Mouse (Mus musculus): Measurements from ENCODE around the gene Higd1a. TPM values are rescaled to one million over a fixed set of nuclear protein-coding genes. Genes with fewer than 3 reads are reported as not detected.

Gene Higd1a
- polyA plus RNA-seq, 1 experiment: 439 TPM

- Histone ChIP-seq H3K4me3 (ENCODE audit: insufficient read depth, low read depth, low read length) (no peak overlapping the region), H3K27ac (replicated peaks; ENCODE audit: low read depth, low read length) (no peak overlapping the region)
Measured at GRCm38 (mm10) chr9:121830956-121831293, 27.2 kb downstream of the Higd1a start.

GRCm38 (mm10) chr9:121830243-121830955 is 27.8 kb downstream of the Higd1a start:
- H3K4me3 ChIP-seq (ENCODE audit: insufficient read depth, low read depth, low read length): no peak overlapping the region
- no peaks in the 10 kb centered on the region for H3K4me1 ChIP-seq (ENCODE audit: control insufficient read depth, insufficient read depth, insufficient read length, low read length)
- no peak overlapping the region for H3K27ac ChIP-seq (replicated peaks; ENCODE audit: low read depth, low read length)

More at GRCm38 (mm10) chr9:121830956-121831293, 27.2 kb downstream of the Higd1a start:
- H3K4me1 ChIP-seq (ENCODE audit: control insufficient read depth, insufficient read depth, insufficient read length, low read length): no peaks in the 10 kb centered on the region

- Histone ChIP-seq H3K27ac (replicated peaks; ENCODE audit: low read depth, low read length) (no peak overlapping the region), H3K4me3 (ENCODE audit: insufficient read depth, low read depth, low read length) (no peak overlapping the region), H3K4me1 (ENCODE audit: control insufficient read depth, insufficient read depth, insufficient read length, low read length) (no peaks in the 10 kb centered on the region)
Measured at GRCm38 (mm10) chr9:121829270-121829992, 28.7 kb downstream of the Higd1a start.

- H3K4me1 ChIP-seq (ENCODE audit: control insufficient read depth, insufficient read depth, insufficient read length, low read length): no peaks in the 10 kb centered on the region
- no peak overlapping the region for H3K4me3 ChIP-seq (ENCODE audit: insufficient read depth, low read depth, low read length)
- no peak overlapping the region for H3K27ac ChIP-seq (replicated peaks; ENCODE audit: low read depth, low read length)
Measured at GRCm38 (mm10) chr9:121828314-121828713, 29.8 kb downstream of the Higd1a start.

- no peaks in the 10 kb centered on the region for H3K4me1 ChIP-seq (ENCODE audit: control insufficient read depth, insufficient read depth, insufficient read length, low read length)
- no peak overlapping the region for H3K4me3 ChIP-seq (ENCODE audit: insufficient read depth, low read depth, low read length)
- no peak overlapping the region for H3K27ac ChIP-seq (replicated peaks; ENCODE audit: low read depth, low read length)
Measured at GRCm38 (mm10) chr9:121826356-121826755, 31.8 kb downstream of the Higd1a start.

- H3K4me1 ChIP-seq (ENCODE audit: control insufficient read depth, insufficient read depth, insufficient read length, low read length): peaks cover 6% of the 10 kb centered on the region; the same call in 1 of the 2 replicates
- H3K4me3 ChIP-seq (ENCODE audit: insufficient read depth, low read depth, low read length): no peak overlapping the region
- no peak overlapping the region for H3K27ac ChIP-seq (replicated peaks; ENCODE audit: low read depth, low read length)
Measured at GRCm38 (mm10) chr9:121823991-121824390, 34.2 kb downstream of the Higd1a start.

- Histone ChIP-seq H3K4me1 (ENCODE audit: control insufficient read depth, insufficient read depth, insufficient read length, low read length) (peaks cover 6% of the 10 kb centered on the region; the same call in 1 of the 2 replicates), H3K27ac (replicated peaks; ENCODE audit: low read depth, low read length) (no peak overlapping the region), H3K4me3 (ENCODE audit: insufficient read depth, low read depth, low read length) (no peak overlapping the region)
Measured at GRCm38 (mm10) chr9:121823051-121823450, 35.1 kb downstream of the Higd1a start.

GRCm38 (mm10) chr9:121822585-121822991 is 35.6 kb downstream of the Higd1a start:
- Histone ChIP-seq H3K27ac (replicated peaks; ENCODE audit: low read depth, low read length) (no peak overlapping the region), H3K4me1 (ENCODE audit: control insufficient read depth, insufficient read depth, insufficient read length, low read length) (peaks cover 6% of the 10 kb centered on the region; the same call in 1 of the 2 replicates), H3K4me3 (ENCODE audit: insufficient read depth, low read depth, low read length) (no peak overlapping the region)

- H3K27ac ChIP-seq (replicated peaks; ENCODE audit: low read depth, low read length): no peak overlapping the region
- peaks cover 6% of the 10 kb centered on the region; the same call in 1 of the 2 replicates for H3K4me1 ChIP-seq (ENCODE audit: control insufficient read depth, insufficient read depth, insufficient read length, low read length)
- H3K4me3 ChIP-seq (ENCODE audit: insufficient read depth, low read depth, low read length): no peak overlapping the region
Measured at GRCm38 (mm10) chr9:121820765-121821164, 37.4 kb downstream of the Higd1a start.

GRCm38 (mm10) chr9:121819771-121820471 is 38.2 kb downstream of the Higd1a start:
- Histone ChIP-seq H3K4me3 (ENCODE audit: insufficient read depth, low read depth, low read length) (no peak overlapping the region), H3K4me1 (ENCODE audit: control insufficient read depth, insufficient read depth, insufficient read length, low read length) (peaks cover 6% of the 10 kb centered on the region; the same call in 1 of the 2 replicates), H3K27ac (replicated peaks; ENCODE audit: low read depth, low read length) (no peak overlapping the region)

- no peak overlapping the region for H3K27ac ChIP-seq (replicated peaks; ENCODE audit: low read depth, low read length)
- no peak overlapping the region for H3K4me3 ChIP-seq (ENCODE audit: insufficient read depth, low read depth, low read length)
- H3K4me1 ChIP-seq (ENCODE audit: control insufficient read depth, insufficient read depth, insufficient read length, low read length): peaks cover 6% of the 10 kb centered on the region; the same call in 1 of the 2 replicates
Measured at GRCm38 (mm10) chr9:121819073-121819770, 38.9 kb downstream of the Higd1a start.

GRCm38 (mm10) chr9:121815183-121815582 is 43.0 kb downstream of the Higd1a start:
- Histone ChIP-seq H3K27ac (replicated peaks; ENCODE audit: low read depth, low read length) (no peak overlapping the region), H3K4me3 (ENCODE audit: insufficient read depth, low read depth, low read length) (no peak overlapping the region), H3K4me1 (ENCODE audit: control insufficient read depth, insufficient read depth, insufficient read length, low read length) (peaks cover 5% of the 10 kb centered on the region; the same call in 1 of the 2 replicates)

- no peak overlapping the region for H3K27ac ChIP-seq (replicated peaks; ENCODE audit: low read depth, low read length)
- H3K4me3 ChIP-seq (ENCODE audit: insufficient read depth, low read depth, low read length): no peak overlapping the region
Measured at GRCm38 (mm10) chr9:121810081-121810821, 47.9 kb downstream of the Higd1a start.

GRCm38 (mm10) chr9:121808511-121808910 is 49.7 kb downstream of the Higd1a start:
- Histone ChIP-seq H3K27ac (replicated peaks; ENCODE audit: low read depth, low read length) (no peak overlapping the region), H3K4me1 (ENCODE audit: control insufficient read depth, insufficient read depth, insufficient read length, low read length) (peaks cover 4% of the 10 kb centered on the region; the same call in 1 of the 2 replicates), H3K4me3 (ENCODE audit: insufficient read depth, low read depth, low read length) (no peak overlapping the region)

More at GRCm38 (mm10) chr9:121810081-121810821, 47.9 kb downstream of the Higd1a start:
- H3K4me1 ChIP-seq (ENCODE audit: control insufficient read depth, insufficient read depth, insufficient read length, low read length): peaks cover 4% of the 10 kb centered on the region; the same call in 1 of the 2 replicates

All from brown adipose tissue, adult 24 weeks (tissue).